Mouse (Mus musculus): ENCODE data around the gene Mmp19. TPM values are rescaled to one million over a fixed set of nuclear protein-coding genes. Genes with fewer than 3 reads are reported as not detected.

Gene Mmp19
- total and polyA plus RNA-seq, 3 experiments = 0.08 to 0.36 TPM; not detected in 1

- peak; percentile 71; the same call in 1 of the 2 replicates for TF ChIP-seq E2F4 (IDR thresholded peaks at IDR 0.05; ENCODE audit: borderline replicate concordance, low read depth, low read length)
- TF ChIP-seq POLR2AphosphoS2 (IDR thresholded peaks at IDR 0.05; ENCODE audit: low read length) = no peak; the same call in 1 of the 2 replicates
- no peak for TF ChIP-seq MYB (IDR thresholded peaks at IDR 0.05; ENCODE audit: low read depth, low read length)
- peak; percentile 75 for TF ChIP-seq ZMIZ1 (IDR thresholded peaks at IDR 0.05; ENCODE audit: low read depth, low read length)
- TF ChIP-seq GATA1 (IDR thresholded peaks at IDR 0.05; ENCODE audit: low read depth, low read length) = no peak
Observed at GRCm38 (mm10) chr10:128805092-128806000, 14.6 kb downstream of the Mmp19 start (continued).

DNA sequence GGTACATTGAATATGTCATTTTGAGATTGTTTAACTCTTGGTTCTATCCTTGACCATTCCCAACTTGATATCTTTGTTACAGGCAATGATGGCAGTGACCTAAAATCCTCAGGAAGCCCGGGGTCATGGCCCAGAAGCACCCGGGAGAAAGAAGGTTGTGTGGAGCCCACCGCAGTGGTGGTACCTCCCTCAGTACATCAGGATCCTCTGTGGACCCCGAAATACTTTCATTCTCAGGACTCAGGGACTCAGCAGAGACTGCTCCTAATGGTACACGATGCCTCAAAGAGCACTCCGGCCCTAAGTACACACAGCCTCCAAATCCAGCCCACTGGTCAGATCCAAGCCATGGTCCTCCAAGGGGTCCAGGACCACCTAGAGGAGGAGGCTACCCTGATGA is 15.4 kb downstream of the Mmp19 start:
- DNase-seq (ENCODE audit: low read depth, low spot score) = no peak
- Histone ChIP-seq H3K4me1 (ENCODE audit: control insufficient read depth in 1 of 2, insufficient read depth in 2 of 2, low read length in 2 of 2) (peaks cover 5 to 12% of the 10 kb centered on the region in 2 experiments; a peak in 3 of 4 replicates), H3K27me3 (ENCODE audit: control insufficient read depth in 1 of 2, insufficient read depth in 2 of 2, low read length in 2 of 2) (no peaks in the 10 kb centered on the region), H3K4me3 (ENCODE audit: control insufficient read depth in 1 of 2, insufficient read depth in 1 of 2, low read depth in 2 of 2, low read length in 2 of 2) (peak overlapping the region; percentile 69 to 86), H3K27ac (ENCODE audit: control insufficient read depth, low read depth, low read length) (peak overlapping the region; percentile 49), H3K79me2 (ENCODE audit: control insufficient read depth, insufficient read depth, low read length, poor library complexity) (peaks cover 27% of the 10 kb centered on the region), H3K9ac (ENCODE audit: control insufficient read depth, low read depth, low read length, poor library complexity, severe bottlenecking) (peak overlapping the region; percentile 78), H3K9me3 (replicated peaks; ENCODE audit: insufficient read depth, low read length) (no peaks in the 10 kb centered on the region), H3K36me3 (ENCODE audit: control insufficient read depth in 1 of 2, insufficient read depth in 2 of 2, low read length in 2 of 2) (peaks cover 0 to 8% of the 10 kb centered on the region in 2 experiments; a peak in 2 of 4 replicates)
- TF ChIP-seq SMC3 (IDR thresholded peaks at IDR 0.05; ENCODE audit: low read depth, low read length) (no peak), MAX (IDR thresholded peaks at IDR 0.05; ENCODE audit: low read length) (no peak), NELFE (IDR thresholded peaks at IDR 0.05; ENCODE audit: low read depth, low read length) (no peak), CTCF (IDR thresholded peaks at IDR 0.05 in 2 of 3, conservative IDR thresholded peaks at IDR 0.05 in 1 of 3; ENCODE audit: control insufficient read depth in 1 of 3, insufficient read depth in 1 of 3, low read depth in 2 of 3, low read length in 3 of 3, poor library complexity in 1 of 3, severe bottlenecking in 1 of 3) (no peak), HCFC1 (IDR thresholded peaks at IDR 0.05; ENCODE audit: low read depth, low read length) (no peak), TAL1 (IDR thresholded peaks at IDR 0.05; ENCODE audit: low read length) (no peak), ETS1 (IDR thresholded peaks at IDR 0.05; ENCODE audit: low read depth, low read length) (no peak), MEF2A (IDR thresholded peaks at IDR 0.05; ENCODE audit: extremely low read depth, insufficient replicate concordance, low read depth, low read length, poor library complexity, severe bottlenecking) (no peak), MXI1 (IDR thresholded peaks at IDR 0.05; ENCODE audit: low read depth, low read length) (no peak), SIN3A (IDR thresholded peaks at IDR 0.05; ENCODE audit: low read length) (no peak), POLR2AphosphoS5 (IDR thresholded peaks at IDR 0.05; ENCODE audit: borderline replicate concordance, low read depth, low read length) (no peak), USF2 (IDR thresholded peaks at IDR 0.05; ENCODE audit: borderline replicate concordance in 1 of 2, insufficient read depth in 1 of 2, low read depth in 1 of 2, low read length in 2 of 2) (no peak)

All from MEL (cell line).